Mouse (Mus musculus) embryo, embryonic 10.5 days (tissue): Measurements from ENCODE around the gene Olfr66.

Experiments
- DNase-seq: peaks from one replicate; pipeline ENCODE4 v3.0.0-alpha.2; 2015; ENCODE audit warnings: low spot score

Olfr66 gene

DNA sequence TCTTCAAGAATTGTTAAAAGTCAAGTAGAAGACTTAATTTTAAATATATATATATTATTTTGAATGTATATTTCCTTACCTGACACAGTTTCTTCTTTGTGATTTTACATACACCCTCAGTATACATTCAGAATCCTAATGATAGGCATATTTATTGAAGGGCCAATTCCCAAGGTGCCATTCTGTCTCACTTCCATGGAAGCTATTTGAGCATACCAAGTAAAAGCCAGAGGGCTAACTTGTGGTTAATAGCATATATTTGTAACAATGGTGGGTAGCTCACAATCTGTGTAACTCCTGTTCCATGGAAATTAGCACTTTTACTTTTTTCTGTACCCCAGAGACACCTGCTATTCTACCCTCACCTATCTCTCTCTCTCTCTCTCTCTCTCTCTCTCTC is at the start of gene Olfr66:
Gene Olfr66, minus strand, starts transcription at position 101 of the 400 bp plus-strand sequence.
- no peak for DNase-seq

DNA sequence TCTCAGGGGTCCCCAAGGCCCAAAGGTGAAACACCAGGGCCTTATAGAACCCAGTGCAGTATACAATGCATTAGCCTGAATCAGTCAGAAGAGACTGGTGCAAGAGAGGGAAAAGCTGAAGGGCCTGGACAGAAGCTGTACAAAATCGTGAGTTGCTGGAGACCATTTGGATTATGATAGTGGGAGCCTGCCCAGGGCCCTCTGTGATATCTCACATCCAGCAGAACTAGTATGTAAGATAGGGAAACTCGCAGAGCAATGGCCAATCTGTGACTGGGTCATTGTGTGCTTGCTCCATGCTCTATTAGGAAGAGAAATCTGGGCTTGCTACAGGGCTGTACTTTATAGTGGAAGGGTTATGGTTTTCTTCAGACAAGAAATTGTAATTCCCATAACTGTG is 48.2 kb upstream of the Olfr66 start, which contains the start of gene Olfr632:
Gene Olfr632, plus strand, starts transcription at position 84 of the 400 bp plus-strand sequence.
- no peak for DNase-seq

DNA sequence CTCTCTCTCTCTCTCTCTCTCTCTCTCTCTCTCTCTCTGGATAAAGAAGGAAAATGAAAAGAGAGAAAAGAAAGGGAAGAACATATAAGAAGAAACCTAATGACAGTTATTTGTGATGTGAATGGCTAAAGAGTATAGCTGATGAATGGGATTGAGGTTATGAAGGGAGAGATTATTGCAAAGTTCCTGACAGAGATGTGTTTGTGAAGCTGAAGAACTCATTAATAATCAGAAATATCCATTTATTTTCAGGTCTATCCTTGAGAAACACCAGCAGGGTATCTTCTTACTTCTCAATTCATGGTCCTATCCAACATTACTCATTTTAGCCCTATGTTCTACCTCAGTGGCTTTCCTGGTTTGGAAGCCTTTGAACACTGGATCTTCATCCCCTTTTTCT is 42.5 kb upstream of the Olfr66 start, which contains the start of gene Olfr631:
Gene Olfr631, plus strand, starts transcription at position 301 of the 400 bp plus-strand sequence.
- no peak for DNase-seq

DNA sequence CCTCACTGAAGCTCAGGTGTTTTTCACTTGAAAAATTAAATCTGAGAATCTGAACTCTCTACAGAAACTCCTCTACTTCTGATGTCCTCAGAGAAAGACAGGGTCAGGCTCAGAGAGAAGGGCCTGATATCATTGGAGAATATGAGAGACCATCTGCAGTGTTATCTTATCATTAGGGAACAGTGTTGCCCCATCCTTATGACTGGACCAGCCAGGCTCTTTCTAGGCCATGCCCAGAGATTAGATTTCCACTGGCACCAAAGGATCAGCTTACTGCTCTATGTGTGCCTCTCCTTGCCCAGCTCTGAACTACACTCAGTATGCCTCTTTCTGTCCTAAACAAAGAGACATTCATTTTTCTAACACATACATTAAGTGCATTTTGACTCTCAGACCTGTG is 29.3 kb upstream of the Olfr66 start:
- DNase-seq, result no peak

DNA sequence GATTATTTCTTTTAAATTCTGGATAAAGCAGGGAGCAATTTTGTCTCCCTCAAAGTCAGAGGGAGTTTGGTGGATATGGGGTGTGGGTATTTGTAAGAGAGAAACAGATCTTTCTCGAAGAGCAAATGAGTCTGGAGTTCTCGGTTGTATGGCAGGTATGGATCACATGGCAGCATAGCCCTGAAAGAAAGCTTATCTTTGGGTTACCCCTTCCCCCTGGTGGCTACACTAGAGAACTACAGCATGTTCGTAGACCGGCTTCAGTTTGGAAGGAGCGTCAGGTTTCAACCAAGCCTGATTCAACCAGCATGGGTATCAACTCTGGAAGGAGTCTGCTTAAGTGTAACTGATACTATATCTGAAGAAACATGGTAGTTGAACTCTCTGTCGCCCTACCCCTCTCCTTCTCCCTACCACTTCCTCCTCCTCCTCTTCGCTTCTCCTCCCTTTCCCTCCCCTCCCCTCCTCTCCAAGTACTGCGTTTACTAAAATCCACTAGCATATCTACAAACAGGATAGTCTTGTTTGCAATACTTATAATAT is 27.0 kb upstream of the Olfr66 start:
- peak; percentile 65 for DNase-seq

DNA sequence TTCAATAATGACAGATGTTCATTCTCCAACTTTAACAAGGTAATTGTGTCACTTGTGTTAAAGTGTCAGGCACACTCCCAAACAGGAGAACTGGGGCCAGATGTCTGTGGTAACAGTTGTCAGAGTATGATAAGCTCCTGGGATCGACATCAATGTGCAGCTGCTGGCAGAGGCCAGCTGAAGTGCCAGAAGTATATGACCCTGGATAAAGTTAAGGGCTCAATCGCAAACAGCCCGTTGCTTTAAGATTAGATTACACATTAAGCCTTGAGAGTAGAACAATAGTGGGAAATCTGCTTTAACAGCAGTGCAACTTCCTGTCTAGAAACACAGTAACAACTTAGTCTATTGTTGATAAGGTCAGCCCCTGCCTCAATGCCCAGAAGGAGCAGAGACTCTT is 24.0 kb upstream of the Olfr66 start:
- DNase-seq, result peak; percentile 35

DNA sequence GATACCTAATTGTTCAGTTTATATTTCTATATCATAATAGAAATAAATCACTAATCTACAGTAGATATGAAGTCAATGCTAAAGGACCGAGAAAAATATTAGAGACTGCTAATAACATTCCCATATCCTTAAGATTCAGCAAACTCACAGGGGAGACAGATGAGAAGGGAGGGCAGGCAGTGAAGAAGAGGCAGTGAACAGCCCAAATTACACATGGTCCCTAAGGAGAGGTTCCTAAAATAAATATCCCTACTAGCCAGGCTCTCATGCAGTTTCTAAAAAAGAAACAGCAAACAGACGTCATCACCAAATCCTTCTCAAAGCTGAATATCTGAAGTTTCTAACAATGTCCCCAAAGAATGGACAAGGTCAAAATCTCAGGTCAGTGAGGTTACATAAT is 17.1 kb upstream of the Olfr66 start, which contains the start of gene Olfr65:
Gene Olfr65, plus strand, starts transcription at position 301 of the 400 bp plus-strand sequence.
- no peak for DNase-seq

DNA sequence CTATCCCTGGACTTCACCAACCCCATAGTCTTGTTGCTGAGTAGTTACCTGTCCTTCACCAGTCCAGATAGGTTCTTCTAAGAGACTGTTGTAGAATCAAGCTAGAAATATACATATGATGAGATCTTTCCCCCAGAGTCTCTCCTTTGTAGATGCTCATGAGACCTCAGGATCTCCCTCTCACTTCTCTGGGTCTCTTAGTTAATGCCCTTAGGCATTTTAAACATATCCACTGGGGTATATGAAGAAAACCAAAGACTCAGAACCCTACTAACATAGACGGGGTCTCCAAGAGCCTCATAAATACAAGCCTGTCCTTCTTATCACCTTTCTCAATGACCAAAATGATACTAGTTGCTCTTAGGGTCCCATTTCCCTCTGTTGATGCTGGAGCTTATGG is 8.3 kb upstream of the Olfr66 start, which contains the start of gene Olfr64:
Gene Olfr64, minus strand, starts transcription at position 101 of the 400 bp plus-strand sequence.
- no peak for DNase-seq

DNA sequence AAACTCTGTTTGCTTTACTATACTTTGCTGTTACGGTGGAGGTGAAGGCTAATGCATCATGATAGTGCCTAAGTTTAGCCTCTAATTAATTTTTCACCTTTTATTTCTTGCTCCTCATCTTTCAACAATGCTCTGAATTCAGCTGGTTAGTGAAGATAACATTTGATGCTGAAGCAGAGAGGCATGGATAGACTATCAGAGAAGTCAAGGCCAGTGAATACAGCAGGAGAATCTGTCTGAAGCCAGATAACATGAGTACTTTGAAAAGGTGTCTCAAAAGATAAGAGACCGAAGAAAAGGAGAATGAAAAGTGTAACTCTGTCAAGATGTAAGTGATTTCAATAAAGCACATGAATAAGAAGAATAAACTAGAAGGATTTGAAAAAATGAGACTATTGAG is 9.0 kb downstream of the Olfr66 start:
- no peak for DNase-seq

DNA sequence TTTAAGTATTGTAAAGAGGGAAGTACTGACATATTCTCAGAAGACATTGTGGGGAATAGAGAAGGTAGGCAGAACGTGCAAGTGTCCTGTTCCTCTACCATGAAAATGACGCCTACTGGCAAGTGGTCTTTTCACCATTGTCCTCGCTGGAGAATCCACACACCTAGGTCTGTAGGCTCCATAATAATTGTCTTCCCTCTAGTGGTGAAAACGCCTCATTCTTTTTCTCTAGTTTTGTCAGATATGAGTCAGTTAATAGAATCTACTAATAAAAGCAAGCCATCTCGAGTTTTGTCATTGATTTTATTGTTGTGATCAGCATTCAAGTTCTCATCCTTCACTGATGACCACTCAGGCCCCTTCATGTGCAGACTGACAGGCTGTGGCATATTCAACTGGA is 11.6 kb downstream of the Olfr66 start:
- DNase-seq, result no peak

DNA sequence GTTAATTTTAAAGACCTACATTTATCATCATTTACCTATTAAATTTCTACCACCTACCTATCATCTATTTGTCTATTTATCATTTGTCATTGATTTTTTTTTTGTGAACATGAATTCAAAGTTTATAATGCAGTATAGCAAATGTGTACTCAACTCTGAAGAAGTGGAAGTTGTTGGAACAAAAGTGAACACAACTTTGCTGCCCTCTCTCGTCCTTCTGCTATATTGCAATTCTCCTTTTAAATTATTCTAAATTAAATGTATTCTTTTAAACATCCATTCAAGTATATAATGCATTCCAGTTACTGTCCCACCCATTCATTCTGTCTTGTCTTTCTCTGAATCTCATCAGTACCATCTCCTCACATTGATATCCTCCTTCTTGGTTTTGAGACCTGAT is 13.0 kb downstream of the Olfr66 start:
- DNase-seq, result peak; percentile 51

DNA sequence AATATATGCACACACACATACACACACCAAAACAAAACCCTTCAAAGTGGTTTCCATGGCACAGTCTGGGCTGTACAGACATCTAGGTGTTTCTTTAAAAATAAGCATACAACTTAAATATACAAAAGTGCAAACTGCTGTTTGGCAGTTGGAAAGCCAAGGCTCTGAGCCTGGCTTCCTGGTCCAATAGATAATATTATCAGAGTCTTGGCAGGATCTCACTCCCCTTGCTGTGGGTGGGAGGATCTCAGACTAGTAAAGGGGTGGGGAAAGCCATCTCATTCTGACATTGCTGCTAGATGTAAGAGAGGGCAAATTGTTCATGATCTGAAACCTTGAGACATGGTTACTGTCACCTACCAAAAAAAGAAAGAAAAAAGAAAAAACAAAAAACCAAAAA is 15.4 kb downstream of the Olfr66 start:
- no peak for DNase-seq

DNA sequence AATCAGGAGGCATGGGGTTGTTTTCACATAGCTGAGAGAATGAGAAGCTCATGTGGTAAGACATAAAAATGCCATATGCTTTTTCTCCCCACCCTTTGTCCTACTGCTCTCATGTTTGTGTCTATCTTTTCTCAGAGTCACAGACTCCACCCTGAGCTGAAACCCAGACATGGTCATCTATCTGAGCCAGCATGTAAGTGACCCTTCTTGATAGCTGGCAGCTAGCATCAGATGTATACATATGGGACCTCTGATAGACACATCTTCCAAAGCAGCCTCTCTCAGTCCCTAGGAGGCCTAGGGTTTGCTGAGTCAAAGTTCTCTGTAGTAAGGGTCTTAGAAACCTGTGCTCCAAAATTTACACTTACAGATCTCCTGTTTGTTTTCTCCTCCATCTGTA is 20.3 kb downstream of the Olfr66 start:
- no peak for DNase-seq

DNA sequence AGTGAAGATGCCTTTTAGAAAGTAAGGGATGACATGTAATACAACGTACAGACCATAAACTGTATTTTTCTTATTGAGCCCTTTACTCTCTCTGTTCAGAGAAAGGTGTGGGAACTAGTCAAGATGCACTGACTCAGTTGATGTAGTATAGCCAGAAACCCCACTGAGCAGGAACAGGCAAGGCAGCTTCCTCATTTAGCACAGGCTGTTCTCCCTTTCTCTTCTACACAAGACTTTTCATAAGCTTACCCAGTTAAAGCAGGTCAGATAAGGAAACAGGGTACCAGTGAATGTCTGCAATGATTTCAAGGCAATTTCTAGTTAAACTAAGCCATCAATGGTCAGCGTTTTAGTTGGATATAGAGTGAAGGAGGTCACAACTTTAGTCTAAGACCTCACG is 24.5 kb downstream of the Olfr66 start:
- DNase-seq, result no peak

DNA sequence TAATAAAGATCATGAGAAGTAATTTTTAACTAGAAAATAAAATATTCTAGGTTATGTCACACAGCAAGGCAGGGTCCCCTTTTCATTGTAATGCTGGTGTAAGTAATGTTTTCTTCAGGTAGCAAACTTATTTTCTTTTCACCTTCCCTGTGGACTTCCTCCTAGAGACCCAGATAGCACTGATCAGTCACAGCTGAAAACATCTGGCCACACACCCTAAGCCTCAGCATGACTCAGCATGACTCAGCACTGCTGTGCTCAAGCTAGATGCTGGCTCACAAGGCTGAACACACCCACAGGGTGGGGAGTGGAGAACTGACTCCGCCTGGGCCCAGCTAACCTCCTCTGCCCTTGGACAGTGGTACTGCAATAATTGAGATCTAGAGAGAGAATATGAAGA is 25.2 kb downstream of the Olfr66 start:
- peak; percentile 48 for DNase-seq

DNA sequence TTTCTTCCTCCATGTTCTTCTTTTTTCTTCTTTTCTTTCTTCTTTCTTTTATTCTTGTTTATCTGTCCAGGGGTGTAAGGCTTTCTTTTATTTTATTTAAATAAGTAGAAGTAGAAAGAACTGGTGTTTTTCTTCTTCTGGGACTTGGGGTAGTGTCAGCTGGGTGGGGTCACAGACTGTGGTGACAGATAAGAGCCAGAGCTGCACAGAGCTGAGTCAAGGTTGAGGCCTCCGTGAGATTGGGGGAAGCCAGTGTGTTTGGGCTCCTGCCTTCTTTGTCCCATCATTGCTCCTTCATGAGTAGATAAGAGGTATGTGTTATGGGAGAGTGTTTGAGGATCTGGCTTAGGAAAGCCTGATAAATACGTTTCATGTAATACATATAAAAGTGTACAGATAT is 27.0 kb downstream of the Olfr66 start:
- no peak for DNase-seq

DNA sequence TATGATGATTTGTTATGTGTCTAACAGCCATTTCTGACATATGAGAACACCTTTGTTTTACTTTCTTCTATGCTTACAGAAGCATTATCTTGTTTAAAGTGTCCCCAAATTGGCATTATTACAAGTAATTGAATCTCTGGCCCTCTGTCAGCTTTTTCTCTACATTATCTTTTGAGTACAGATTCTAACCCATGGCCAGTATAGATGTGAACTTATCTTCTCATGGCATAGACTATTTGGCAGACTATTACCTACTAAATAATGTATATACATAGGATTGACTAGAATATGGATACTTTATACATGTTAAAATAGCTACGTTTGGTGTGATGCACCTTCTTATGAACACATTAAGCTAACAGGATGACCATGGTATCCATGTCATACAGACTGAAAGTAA is 31.4 kb downstream of the Olfr66 start:
- no peak for DNase-seq

DNA sequence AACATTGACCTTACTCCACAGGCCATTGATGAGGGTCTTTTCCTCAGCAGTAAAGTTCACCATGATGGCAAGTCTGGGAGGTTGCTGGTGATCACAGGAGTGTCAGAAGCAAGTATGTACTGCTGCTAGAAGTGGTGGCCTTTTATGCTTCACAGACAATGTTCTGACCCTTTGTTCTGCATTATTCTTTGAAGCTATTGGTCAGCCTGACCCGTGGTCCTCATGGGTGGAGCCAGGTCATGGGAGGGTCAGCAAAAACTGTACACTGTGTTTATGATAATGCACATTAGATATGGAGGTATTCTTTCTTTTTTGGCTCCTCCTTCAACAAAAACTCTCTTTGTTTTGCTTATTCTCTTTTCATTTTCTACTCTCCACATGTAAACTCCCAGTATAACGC is 33.0 kb downstream of the Olfr66 start, which contains the start of gene Hbb-y:
Gene Hbb-y, minus strand, starts transcription at position 127 of the 400 bp plus-strand sequence.
- DNase-seq, result no peak

DNA sequence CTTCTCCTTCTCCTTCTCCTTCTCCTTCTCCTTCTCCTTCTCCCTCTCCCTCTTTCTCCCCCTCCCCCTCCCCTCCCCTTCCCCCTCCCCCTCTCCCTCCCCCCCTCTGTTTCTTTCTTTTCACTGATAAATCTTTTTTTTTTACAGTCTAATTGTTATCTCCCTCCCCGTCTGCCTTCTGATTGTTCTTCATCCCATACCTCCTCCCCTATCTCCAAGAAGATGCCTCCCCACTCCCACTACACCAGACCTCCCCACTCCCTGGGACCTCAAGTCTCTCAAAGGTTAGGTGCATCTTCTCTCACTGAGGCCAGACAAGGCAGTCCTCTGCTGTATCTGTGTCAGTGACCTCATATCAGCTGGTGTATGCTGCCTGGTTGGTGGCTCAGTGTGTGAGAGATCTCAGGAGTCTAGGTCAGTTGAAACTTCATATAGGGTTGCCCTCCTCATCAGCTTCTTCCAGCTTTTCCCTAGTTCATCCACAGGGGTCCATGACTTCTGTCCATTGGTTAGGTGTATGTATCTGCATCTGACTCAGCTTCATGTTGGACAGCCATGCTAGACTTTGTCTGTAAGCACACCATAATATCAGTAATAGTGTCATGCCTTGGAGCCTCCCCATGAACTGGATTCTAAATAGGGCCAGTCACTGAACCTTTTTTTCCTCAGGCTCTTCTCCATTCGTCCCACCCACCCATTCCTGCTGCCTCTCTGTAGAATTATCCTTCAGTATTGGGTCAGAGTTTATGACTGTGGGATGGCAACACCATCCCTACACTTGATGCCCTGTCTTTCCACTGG is 41.3 kb downstream of the Olfr66 start:
- no peak for DNase-seq

DNA sequence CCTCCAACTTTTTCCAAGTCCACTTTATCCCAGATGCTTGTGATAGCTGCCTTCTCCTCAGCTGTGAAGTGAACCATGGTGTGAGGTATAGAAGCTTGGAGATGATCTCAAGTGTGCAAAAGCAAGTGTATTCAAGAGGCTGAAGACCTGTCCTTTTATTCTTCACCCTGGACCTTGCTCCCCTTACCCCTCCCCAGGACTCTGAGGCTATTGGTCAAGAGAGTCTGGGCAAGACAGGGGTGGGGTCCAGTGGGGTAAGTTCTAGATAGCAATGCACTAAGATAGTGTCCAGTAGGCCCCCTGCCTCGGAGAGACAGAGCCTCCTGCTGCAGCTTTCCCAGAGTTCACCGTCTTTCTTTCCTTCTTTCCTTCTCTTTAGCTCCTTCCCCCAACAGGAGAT is 43.0 kb downstream of the Olfr66 start, which contains the start of gene Hbb-bh1:
Gene Hbb-bh1, minus strand, starts transcription at position 131 of the 400 bp plus-strand sequence.
- DNase-seq, result no peak

DNA sequence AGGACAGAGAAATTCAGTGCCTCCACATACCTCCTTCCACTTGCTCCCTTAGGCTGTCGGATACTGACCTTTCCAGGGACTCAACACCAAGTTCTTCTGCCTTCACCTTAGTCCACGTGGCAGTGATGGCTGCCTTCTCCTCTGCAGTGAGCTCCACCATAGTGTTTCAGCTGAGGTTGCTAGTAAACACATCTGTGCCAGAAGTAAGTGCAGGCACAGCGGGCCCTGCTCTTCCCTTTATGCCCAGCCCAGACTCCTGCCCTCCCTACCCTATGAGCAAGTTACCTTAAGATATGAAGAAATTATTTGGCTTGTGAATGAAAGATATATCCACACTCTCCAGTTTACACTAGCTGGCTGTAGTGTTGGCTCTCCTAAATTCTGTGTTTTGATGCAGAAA is 45.8 kb downstream of the Olfr66 start, which contains the start of gene Hbb-bh2:
Gene Hbb-bh2, minus strand, starts transcription at position 253 of the 400 bp plus-strand sequence.
- DNase-seq, result no peak
